Mouse (Mus musculus) cerebellum, adult 8-10 months (tissue): ENCODE results near the gene Gm49342.
"Not testable (repeated sequence)": the region's sequence is repeated elsewhere in the genome, so short reads cannot be mapped to it uniquely, and the experiment has no call there.

ENCODE experiments used
- DNase-seq: peaks from one replicate; pipeline ENCODE4 v3.0.0; 2022

Gm49342 gene

GRCm38 (mm10) chr14:50943932-50944667 is at the start of gene Gm49342:
Gene Gm49342, plus strand, starts transcription at chr14:50944517.
- DNase-seq = peak; percentile 93

GRCm38 (mm10) chr14:50895407-50895806 is 48.9 kb upstream of the Gm49342 start:
- peak; percentile 37 for DNase-seq

- DNase-seq = peak; percentile 71
These were observed 48.2 kb upstream of the Gm49342 start for GRCm38 (mm10) chr14:50895985-50896746.

- peak; percentile 66 for DNase-seq
These were observed 47.5 kb upstream of the Gm49342 start for GRCm38 (mm10) chr14:50896747-50897373.

GRCm38 (mm10) chr14:50897374-50897765 is 46.9 kb upstream of the Gm49342 start, which contains the start of gene Klhl33:
Gene Klhl33, minus strand, starts transcription at chr14:50897507.
- DNase-seq = peak; percentile 55

- DNase-seq = not testable (repeated sequence)
These were observed 46.3 kb upstream of the Gm49342 start for GRCm38 (mm10) chr14:50897992-50898391.

- DNase-seq = peak; percentile 64
These were observed 40.1 kb upstream of the Gm49342 start for GRCm38 (mm10) chr14:50903973-50904827.

GRCm38 (mm10) chr14:50904828-50905129 is 39.5 kb upstream of the Gm49342 start:
- no peak for DNase-seq

GRCm38 (mm10) chr14:50905327-50905726 is 39.0 kb upstream of the Gm49342 start:
- not testable (repeated sequence) for DNase-seq

- no peak for DNase-seq
These were observed 36.2 kb upstream of the Gm49342 start for GRCm38 (mm10) chr14:50908126-50908525.

GRCm38 (mm10) chr14:50911356-50911755 is 33.0 kb upstream of the Gm49342 start:
- DNase-seq = no peak

- DNase-seq = not testable (repeated sequence)
These were observed 20.9 kb upstream of the Gm49342 start for GRCm38 (mm10) chr14:50923437-50923836.

GRCm38 (mm10) chr14:50924281-50925064 is 19.8 kb upstream of the Gm49342 start, which contains the start of the genes Osgep and Apex1:
Gene Osgep, minus strand, starts transcription at chr14:50924893.
Gene Apex1, plus strand, starts transcription at chr14:50924968.
- peak; percentile 96 for DNase-seq

GRCm38 (mm10) chr14:50925111-50925920 is 19.0 kb upstream of the Gm49342 start:
- DNase-seq = no peak

- no peak for DNase-seq
These were observed 17.0 kb upstream of the Gm49342 start for GRCm38 (mm10) chr14:50927366-50927765.

GRCm38 (mm10) chr14:50929951-50930350 is 14.4 kb upstream of the Gm49342 start:
- DNase-seq = no peak

GRCm38 (mm10) chr14:50930377-50930753 is 14.0 kb upstream of the Gm49342 start:
- no peak for DNase-seq

- peak; percentile 99 for DNase-seq
These were observed 13.4 kb upstream of the Gm49342 start, which contains the start of the genes Pip4p1 and Pnp for GRCm38 (mm10) chr14:50930754-50931492. Gene Pip4p1, minus strand, starts transcription at chr14:50930856. Gene Pnp, plus strand, starts transcription at chr14:50931082.

- DNase-seq = no peak
These were observed 12.8 kb upstream of the Gm49342 start for GRCm38 (mm10) chr14:50931493-50932020.

GRCm38 (mm10) chr14:50936649-50937048 is 7.7 kb upstream of the Gm49342 start:
- DNase-seq = no peak
